Mouse (Mus musculus) testis, adult 2 months (tissue): ENCODE results near the gene Gpr61.

Experiments used
- CTCF ChIP-seq: fragments of 200-500 bp; IDR thresholded peaks from 2 replicates; pipeline ENCODE4 v1.5.1; 2012; ENCODE audit warnings: low read depth, mild to moderate bottlenecking, inconsistent platforms, low read length, moderate library complexity; ENCODE audit not compliant: control insufficient read depth, insufficient read depth, insufficient replicate concordance
- POLR2A ChIP-seq: fragments of 200-500 bp; IDR thresholded peaks from 2 replicates; pipeline ENCODE4 v1.6.1; 2012; ENCODE audit warnings: low read depth, mild to moderate bottlenecking, inconsistent platforms, low read length, moderate library complexity; ENCODE audit not compliant: control insufficient read depth

GRCm38 (mm10) chr3:108195941-108196590 is 41.4 kb upstream of the Gpr61 start:
- no peak for TF ChIP-seq CTCF
- no peak for TF ChIP-seq POLR2A
